Mouse (Mus musculus) heart, adult 9 months (tissue): ENCODE data around the gene L2hgdh.
A peak's percentile ranks its signal among the peaks of the same experiment; 100 is the strongest.

Experiments
- DNase-seq, 2 experiments: peaks; one replicate each; pipeline ENCODE4 v3.0.0; 2022; ENCODE audit warnings: low spot score in 2 of 2

L2hgdh gene

GRCm38 (mm10) chr12:69730306-69730705, 5.6 kb upstream of the L2hgdh start:
- DNase-seq: no peak

GRCm38 (mm10) chr12:69729246-69729645, 4.6 kb upstream of the L2hgdh start:
- DNase-seq: no peak

GRCm38 (mm10) chr12:69724018-69724710, 509 bp downstream of the L2hgdh start:
- peak in 1 of 2 experiments; percentile 5 for DNase-seq

- no peak for DNase-seq
These were observed 1.3 kb downstream of the L2hgdh start for GRCm38 (mm10) chr12:69723376-69723775.

- no peak for DNase-seq
These were observed 1.8 kb downstream of the L2hgdh start for GRCm38 (mm10) chr12:69722857-69723256.

- no peak for DNase-seq
These were observed 11.0 kb downstream of the L2hgdh start for GRCm38 (mm10) chr12:69713628-69714027.

GRCm38 (mm10) chr12:69704799-69705458, 19.7 kb downstream of the L2hgdh start:
- DNase-seq: no peak

- DNase-seq: no peak
These were observed 26.3 kb downstream of the L2hgdh start for GRCm38 (mm10) chr12:69698352-69698751.

- DNase-seq: peak; percentile 35 to 46
These were observed 27.9 kb downstream of the L2hgdh start for GRCm38 (mm10) chr12:69696746-69697145.

GRCm38 (mm10) chr12:69693471-69693870, 31.2 kb downstream of the L2hgdh start:
- no peak for DNase-seq

GRCm38 (mm10) chr12:69690714-69691113, 34.0 kb downstream of the L2hgdh start:
- DNase-seq: no peak

- DNase-seq: no peak
These were observed 35.6 kb downstream of the L2hgdh start for GRCm38 (mm10) chr12:69689094-69689493.

GRCm38 (mm10) chr12:69688368-69688767, 36.3 kb downstream of the L2hgdh start:
- DNase-seq: no peak

GRCm38 (mm10) chr12:69683537-69683936, 41.1 kb downstream of the L2hgdh start:
- peak; percentile 81 to 89 for DNase-seq

- DNase-seq: peak; percentile 15 to 37
These were observed 41.8 kb downstream of the L2hgdh start for GRCm38 (mm10) chr12:69682788-69683419.

- peak; percentile 85 to 87 for DNase-seq
These were observed 42.4 kb downstream of the L2hgdh start for GRCm38 (mm10) chr12:69682065-69682787.

GRCm38 (mm10) chr12:69681566-69682061, 43.1 kb downstream of the L2hgdh start, which contains the start of gene Sos2:
Gene Sos2, minus strand, starts transcription at chr12:69681852.
- peak in 1 of 2 experiments; percentile 48 for DNase-seq

GRCm38 (mm10) chr12:69680635-69681565, 43.8 kb downstream of the L2hgdh start:
- peak; percentile 46 to 53 for DNase-seq

- DNase-seq: no peak
These were observed 48.5 kb downstream of the L2hgdh start for GRCm38 (mm10) chr12:69676157-69676556.
